Mouse (Mus musculus): ENCODE results near the gene 2610528J11Rik.
"Not testable (repeated sequence)": the region's sequence is repeated elsewhere in the genome, so short reads cannot be mapped to it uniquely, and the experiment has no call there.

The 2610528J11Rik gene

GRCm38 (mm10) chr4:118526408-118527334 lies at the start of gene 2610528J11Rik:
2610528J11Rik (plus strand) TSS chr4:118526999.
- no peak for DNase-seq (ENCODE audit: low read depth, low spot score)

DNA sequence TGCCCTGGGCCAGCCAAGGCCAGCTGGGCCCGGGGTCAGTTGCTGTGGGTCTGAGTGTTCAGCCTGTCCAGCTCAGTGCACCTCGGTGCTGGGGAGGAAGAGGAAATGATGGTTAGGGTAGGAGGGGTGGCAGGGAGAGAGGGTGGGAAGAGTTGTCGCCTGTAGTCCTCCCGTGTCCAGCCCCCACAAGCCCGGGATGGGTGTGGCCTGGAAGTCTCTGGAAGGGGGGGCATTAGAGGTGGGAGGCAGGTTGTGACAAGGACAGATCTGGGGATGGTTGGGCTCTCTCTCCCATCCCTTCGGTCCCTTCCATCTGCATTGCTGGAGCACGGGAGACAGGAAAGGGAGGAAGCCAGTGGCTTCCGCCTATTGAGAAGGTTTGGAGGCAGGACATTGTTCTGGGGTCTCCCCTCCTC lies 37.1 kb upstream of the 2610528J11Rik start, which contains the start of gene Tie1:
Tie1 (minus strand) TSS at position 345 of the 416 bp plus-strand sequence.
- DNase-seq (ENCODE audit: low read depth, low spot score): no peak

- no peak for DNase-seq (ENCODE audit: low read depth, low spot score)
These were observed 36.3 kb upstream of the 2610528J11Rik start for GRCm38 (mm10) chr4:118490461-118490860.

- no peak for DNase-seq (ENCODE audit: low read depth, low spot score)
These were observed 26.6 kb upstream of the 2610528J11Rik start for GRCm38 (mm10) chr4:118500171-118500724.

GRCm38 (mm10) chr4:118500792-118501191 lies 26.0 kb upstream of the 2610528J11Rik start:
- no peak for DNase-seq (ENCODE audit: low read depth, low spot score)

DNA sequence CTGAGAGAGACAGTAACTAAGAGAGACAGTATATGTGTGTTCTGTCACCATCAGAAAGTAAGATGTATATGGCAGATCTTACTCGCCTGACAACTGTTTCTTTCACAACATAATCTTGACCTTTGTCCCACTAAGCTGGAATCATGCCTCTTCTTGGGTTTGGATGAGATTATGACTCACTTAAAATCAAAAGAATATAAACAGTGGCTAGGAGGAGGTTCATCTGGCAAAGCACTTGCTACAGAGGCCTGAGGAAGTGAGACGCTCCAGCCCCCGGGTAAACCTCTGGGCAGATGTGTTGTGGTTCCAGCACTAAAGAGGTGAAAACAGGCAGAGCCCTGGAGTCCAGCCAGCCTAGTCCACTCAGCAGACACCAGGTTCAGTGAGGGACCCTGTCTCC lies 21.2 kb upstream of the 2610528J11Rik start:
- DNase-seq (ENCODE audit: low read depth, low spot score): no peak

GRCm38 (mm10) chr4:118507171-118507570 lies 19.6 kb upstream of the 2610528J11Rik start:
- not testable (repeated sequence) for DNase-seq (ENCODE audit: low read depth, low spot score)

- no peak for DNase-seq (ENCODE audit: low read depth, low spot score)
These were observed 17.7 kb upstream of the 2610528J11Rik start for GRCm38 (mm10) chr4:118509050-118509449.

- peak; percentile 33 for DNase-seq (ENCODE audit: low read depth, low spot score)
These were observed 9.9 kb upstream of the 2610528J11Rik start for GRCm38 (mm10) chr4:118516699-118517496.

DNA sequence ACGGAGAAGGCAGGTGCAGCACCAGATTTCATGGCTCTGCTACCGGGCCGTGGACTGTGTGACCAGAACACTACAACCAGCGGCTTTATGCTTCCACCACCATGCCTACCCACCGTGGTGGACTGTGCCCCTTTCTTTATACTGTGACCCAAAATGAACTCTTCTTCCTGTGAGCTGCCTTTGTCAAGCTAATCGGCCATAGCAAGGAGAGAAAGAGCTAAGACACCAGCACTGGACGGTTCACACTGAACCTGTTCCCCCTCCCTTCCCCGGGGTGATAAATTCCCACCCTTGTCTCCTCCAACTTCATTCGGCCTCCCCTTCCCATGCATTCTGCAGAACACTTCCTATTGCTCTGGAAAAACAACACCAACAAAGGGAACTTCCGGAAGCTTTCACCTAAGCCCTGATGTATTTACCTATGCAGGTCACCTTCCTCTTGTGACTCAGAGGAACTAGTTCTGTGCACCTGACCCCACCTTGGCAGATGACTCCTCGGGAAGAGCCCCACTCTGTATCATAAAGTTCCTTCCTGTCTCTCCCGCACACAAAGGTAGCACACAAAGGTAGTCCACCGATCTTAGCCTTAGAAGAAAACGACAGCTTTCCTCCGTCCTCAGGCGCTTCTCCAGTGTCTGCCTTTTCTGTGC lies 9.2 kb upstream of the 2610528J11Rik start:
- no peak for DNase-seq (ENCODE audit: low read depth, low spot score)

DNA sequence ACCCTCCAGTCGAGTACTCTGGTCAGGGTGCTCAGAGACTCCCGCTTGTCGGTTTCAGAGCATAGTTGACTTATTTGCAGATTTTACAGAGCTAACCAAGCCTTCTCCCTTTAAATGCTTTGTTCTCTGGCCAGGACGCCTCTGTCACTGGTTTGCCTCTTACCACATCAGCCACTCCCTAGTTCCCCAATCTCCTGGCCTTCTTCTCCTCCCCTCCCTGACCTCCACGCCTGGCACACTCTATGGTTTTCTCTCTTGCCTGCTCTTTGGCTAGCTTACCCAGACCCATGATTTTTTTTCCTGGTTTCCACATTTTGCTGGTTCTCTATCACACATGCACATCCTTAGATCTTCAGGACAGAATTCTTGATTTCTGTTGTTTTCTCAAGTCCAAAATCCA lies 8.6 kb upstream of the 2610528J11Rik start:
- DNase-seq (ENCODE audit: low read depth, low spot score): no peak

- no peak for DNase-seq (ENCODE audit: low read depth, low spot score)
These were observed 4.6 kb upstream of the 2610528J11Rik start for GRCm38 (mm10) chr4:118522248-118522647.

GRCm38 (mm10) chr4:118523976-118524375 lies 2.8 kb upstream of the 2610528J11Rik start:
- no peak for DNase-seq (ENCODE audit: low read depth, low spot score)

- DNase-seq (ENCODE audit: low read depth, low spot score): no peak
These were observed 1.0 kb upstream of the 2610528J11Rik start for GRCm38 (mm10) chr4:118525779-118526178.

DNA sequence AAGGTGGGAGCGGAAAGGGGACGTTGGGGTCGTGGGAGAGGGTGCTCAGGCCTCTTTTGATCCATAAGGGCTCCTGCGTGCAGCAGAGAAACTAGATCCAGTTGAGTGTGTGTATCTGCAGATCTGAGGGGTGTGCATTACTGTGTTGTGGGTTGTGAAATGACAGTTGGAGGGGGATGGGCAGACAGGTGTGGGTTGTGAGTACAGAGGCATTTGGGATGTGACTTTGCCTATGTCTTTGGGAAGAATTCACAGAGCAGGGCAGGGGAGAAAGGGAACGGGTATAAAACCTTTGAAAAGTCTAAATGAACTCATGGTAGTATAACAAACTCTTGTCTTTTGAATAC lies 509 bp downstream of the 2610528J11Rik start:
- no peak for DNase-seq (ENCODE audit: low read depth, low spot score)

DNA sequence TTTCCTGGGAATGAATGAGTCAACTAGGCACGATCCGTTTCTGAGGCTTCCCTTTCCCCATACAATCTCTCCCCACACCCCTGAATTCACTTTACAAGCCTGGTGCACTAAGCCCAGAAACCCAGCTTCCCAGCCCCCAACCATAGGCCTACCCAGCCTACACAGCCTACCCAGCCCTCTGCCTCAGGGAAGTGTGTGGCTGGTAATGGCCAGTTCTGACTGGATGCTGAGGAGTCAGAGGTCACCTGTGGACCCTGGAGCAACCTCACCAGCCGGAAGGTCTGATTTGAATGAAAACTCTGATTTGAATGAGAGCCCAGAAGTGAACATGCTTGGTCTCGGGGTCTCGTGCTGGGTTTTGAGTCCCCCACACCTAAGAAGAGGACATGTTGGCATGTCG lies 921 bp downstream of the 2610528J11Rik start:
- DNase-seq (ENCODE audit: low read depth, low spot score): no peak

GRCm38 (mm10) chr4:118532663-118533062 lies 5.9 kb downstream of the 2610528J11Rik start:
- DNase-seq (ENCODE audit: low read depth, low spot score): no peak

DNA sequence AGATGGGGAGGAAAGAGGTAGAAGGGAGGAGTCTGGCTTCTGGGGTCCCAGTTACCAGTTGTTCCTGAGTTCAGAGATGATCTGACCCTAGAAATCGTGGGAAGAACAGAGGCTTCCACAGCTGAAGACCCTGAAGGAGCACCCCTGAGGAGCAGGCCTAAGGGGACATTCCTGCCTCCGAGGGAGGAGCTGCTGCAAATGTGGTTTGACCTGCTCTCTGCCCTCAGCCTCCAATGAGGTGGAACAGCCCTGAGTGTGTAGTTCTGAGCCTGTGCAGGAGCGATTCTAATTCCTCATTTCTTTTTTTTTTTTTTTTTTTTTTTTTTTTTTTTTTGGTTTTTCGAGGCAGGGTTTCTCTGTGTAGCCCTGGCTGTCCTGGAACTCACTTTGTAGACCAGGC lies 6.4 kb downstream of the 2610528J11Rik start:
- DNase-seq (ENCODE audit: low read depth, low spot score): no peak

- no peak for DNase-seq (ENCODE audit: low read depth, low spot score)
These were observed 6.8 kb downstream of the 2610528J11Rik start for GRCm38 (mm10) chr4:118533605-118534004.

- no peak for DNase-seq (ENCODE audit: low read depth, low spot score)
These were observed 8.8 kb downstream of the 2610528J11Rik start for GRCm38 (mm10) chr4:118535610-118536009.

DNA sequence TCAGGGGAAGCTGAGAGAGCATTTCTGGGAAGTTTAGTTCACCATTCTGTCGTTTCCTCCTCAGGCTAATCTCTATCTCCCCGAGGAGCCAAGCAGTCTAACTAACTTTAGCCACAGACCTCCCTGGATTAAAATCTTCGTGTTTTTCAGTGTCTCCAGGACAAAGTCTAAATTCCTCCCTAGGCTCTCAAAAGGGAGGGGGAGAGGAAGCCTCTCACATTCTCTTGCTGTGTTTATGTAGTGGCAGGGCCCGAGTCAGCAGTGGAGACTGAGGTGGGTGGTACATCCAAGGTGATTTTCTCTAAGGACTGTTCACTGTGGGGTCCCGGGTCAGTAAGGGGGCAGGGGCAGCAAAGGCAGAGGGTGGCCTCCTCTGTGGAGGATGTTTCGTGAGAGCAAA lies 11.0 kb downstream of the 2610528J11Rik start:
- DNase-seq (ENCODE audit: low read depth, low spot score): no peak

GRCm38 (mm10) chr4:118539904-118540303 lies 13.1 kb downstream of the 2610528J11Rik start:
- DNase-seq (ENCODE audit: low read depth, low spot score): no peak

Data from forelimb bud, embryonic 11.5 days (tissue).